Mouse (Mus musculus) neural tube, embryonic 13.5 days (tissue): ENCODE measurements around the gene Tdrd7. TPM values are rescaled to one million over a fixed set of nuclear protein-coding genes. Genes with fewer than 3 reads are reported as not detected.
A peak's percentile ranks its signal among the peaks of the same experiment; 100 is the strongest.

ENCODE experiments used
- ATAC-seq: fragments of 200-750 bp; cut with Nextera tagmentation; 2 replicates; pipeline ENCODE4 v1.8.0; 2017; ENCODE audit warnings: low read depth, mild to moderate bottlenecking, moderate TSS enrichment, moderate library complexity
- H3K27ac ChIP-seq: fragments of 300-500 bp; sonication (generic); replicated peaks from 2 replicates; pipeline ENCODE4 v1.5.1; 2015; ENCODE audit warnings: moderate library complexity, mild to moderate bottlenecking, inconsistent platforms
- H3K27me3 ChIP-seq: fragments of 300-500 bp; sonication (generic); 2 replicates; pipeline ENCODE4 v1.6.1; 2015; ENCODE audit warnings: mild to moderate bottlenecking, inconsistent platforms
- H3K36me3 ChIP-seq: fragments of 300-500 bp; sonication (generic); 2 replicates; pipeline ENCODE4 v1.6.1; 2015; ENCODE audit warnings: mild to moderate bottlenecking, inconsistent platforms
- H3K4me1 ChIP-seq: fragments of 300-500 bp; sonication (generic); replicated peaks from 2 replicates; pipeline ENCODE4 v1.6.1; 2015; ENCODE audit warnings: inconsistent platforms
- H3K4me2 ChIP-seq: fragments of 300-500 bp; sonication (generic); 2 replicates; pipeline ENCODE4 v1.6.1; 2015; ENCODE audit warnings: inconsistent platforms, mild to moderate bottlenecking, moderate library complexity
- H3K4me3 ChIP-seq: fragments of 300-500 bp; sonication (generic); 2 replicates; pipeline ENCODE4 v1.5.1; 2015; ENCODE audit warnings: mild to moderate bottlenecking, inconsistent platforms
- H3K9ac ChIP-seq: fragments of 300-500 bp; sonication (generic); 2 replicates; pipeline ENCODE4 v1.6.1; 2015; ENCODE audit warnings: moderate library complexity, mild to moderate bottlenecking, inconsistent platforms
- H3K9me3 ChIP-seq: fragments of 300-500 bp; sonication (generic); 2 replicates; pipeline ENCODE4 v1.6.1; 2016; ENCODE audit warnings: inconsistent platforms
- WGBS: fragments of 180-500 bp; shearing (Covaris S2); methylation state at CpG from one replicate; pipeline ENCODE4 v1.1.7; 2015; 5-methylcytosine and 5-hydroxymethylcytosine counted together
- polyA plus RNA-seq: library from polyadenylated mRNA; unstranded; fragments of >200 nt; fragmentation: Nextera tagmentation; extraction: Ambion mirVana; gene quantifications from 2 replicates; pipeline ENCODE4 v1.2.1, GENCODE M21; 2015

The Tdrd7 gene
- polyA plus RNA-seq, 1 experiment from 2014 or later: 24.0 TPM

GRCm38 (mm10) chr4:46053323-46054107 is 88.4 kb downstream of the Tdrd7 start:
- H3K36me3 ChIP-seq: no peaks in the 10 kb centered on the region
- no peaks in the 10 kb centered on the region for H3K27me3 ChIP-seq
- no peak overlapping the region for H3K4me2 ChIP-seq
- ATAC-seq: no peak
- peaks cover 7% of the 10 kb centered on the region for H3K9me3 ChIP-seq
- H3K4me3 ChIP-seq: no peak overlapping the region
- no peak overlapping the region for H3K27ac ChIP-seq
- H3K9ac ChIP-seq: no peak overlapping the region
- 88% methylated on average over 9 of the region's 9 CpGs for WGBS
- no peaks in the 10 kb centered on the region for H3K4me1 ChIP-seq

- H3K27ac ChIP-seq: no peak overlapping the region
- H3K4me3 ChIP-seq: no peak overlapping the region
- WGBS: 90% methylated on average over 5 of the region's 5 CpGs
- no peak overlapping the region for H3K4me2 ChIP-seq
- H3K36me3 ChIP-seq: no peaks in the 10 kb centered on the region
- H3K9me3 ChIP-seq: peaks cover 7% of the 10 kb centered on the region
- no peak for ATAC-seq
- no peak overlapping the region for H3K9ac ChIP-seq
- H3K4me1 ChIP-seq: no peaks in the 10 kb centered on the region
- H3K27me3 ChIP-seq: no peaks in the 10 kb centered on the region
Observed at GRCm38 (mm10) chr4:46056163-46056562, 91.0 kb downstream of the Tdrd7 start.

- no peak for ATAC-seq
- Histone ChIP-seq H3K9me3 (peaks cover 7% of the 10 kb centered on the region), H3K4me2 (no peak overlapping the region), H3K27ac (no peak overlapping the region), H3K36me3 (no peaks in the 10 kb centered on the region), H3K9ac (no peak overlapping the region), H3K27me3 (no peaks in the 10 kb centered on the region), H3K4me3 (no peak overlapping the region), H3K4me1 (0 out of 2 replicates have a peak, but pooled peaks cover 4% of the 10 kb centered on the region)
- 81% methylated on average over 12 of the region's 12 CpGs for WGBS
Observed at GRCm38 (mm10) chr4:46061259-46061962, 96.3 kb downstream of the Tdrd7 start.

GRCm38 (mm10) chr4:46063841-46064240 is 98.7 kb downstream of the Tdrd7 start:
- Histone ChIP-seq H3K4me1 (0 out of 2 replicates have a peak, but pooled peaks cover 4% of the 10 kb centered on the region), H3K4me3 (no peak overlapping the region), H3K9ac (no peak overlapping the region), H3K27me3 (no peaks in the 10 kb centered on the region), H3K4me2 (no peak overlapping the region), H3K9me3 (no peaks in the 10 kb centered on the region), H3K27ac (no peak overlapping the region), H3K36me3 (no peaks in the 10 kb centered on the region)
- 80% methylated on average over 4 of the region's 4 CpGs for WGBS
- no peak for ATAC-seq

- H3K27me3 ChIP-seq: no peaks in the 10 kb centered on the region
- H3K4me3 ChIP-seq: no peak overlapping the region
- ATAC-seq: no peak
- H3K4me1 ChIP-seq: 0 out of 2 replicates have a peak, but pooled peaks cover 4% of the 10 kb centered on the region
- H3K9ac ChIP-seq: no peak overlapping the region
- no peaks in the 10 kb centered on the region for H3K36me3 ChIP-seq
- no peaks in the 10 kb centered on the region for H3K9me3 ChIP-seq
- WGBS: 54% methylated on average over 8 of the region's 8 CpGs
- H3K27ac ChIP-seq: no peak overlapping the region
- H3K4me2 ChIP-seq: no peak overlapping the region
Observed at GRCm38 (mm10) chr4:46064263-46064662, 99.1 kb downstream of the Tdrd7 start.

- H3K27ac ChIP-seq: no peak overlapping the region
- H3K9ac ChIP-seq: no peak overlapping the region
- H3K36me3 ChIP-seq: no peaks in the 10 kb centered on the region
- ATAC-seq: no peak
- H3K4me1 ChIP-seq: peaks cover 7% of the 10 kb centered on the region; the same call in 1 of the 2 replicates
- H3K9me3 ChIP-seq: no peaks in the 10 kb centered on the region
- H3K4me3 ChIP-seq: no peak overlapping the region
- no peak overlapping the region for H3K4me2 ChIP-seq
- no peaks in the 10 kb centered on the region for H3K27me3 ChIP-seq
- 70% methylated on average over 3 of the region's 3 CpGs for WGBS
Observed at GRCm38 (mm10) chr4:46064961-46065360, 99.8 kb downstream of the Tdrd7 start.

- Histone ChIP-seq H3K9ac (no peak overlapping the region), H3K27ac (no peak overlapping the region), H3K4me1 (peaks cover 10% of the 10 kb centered on the region; the same call in 1 of the 2 replicates), H3K27me3 (no peaks in the 10 kb centered on the region), H3K4me3 (no peak overlapping the region), H3K4me2 (no peak overlapping the region), H3K9me3 (no peaks in the 10 kb centered on the region), H3K36me3 (no peaks in the 10 kb centered on the region)
- 72% methylated on average over 8 of the region's 8 CpGs for WGBS
- ATAC-seq: no peak
Observed at GRCm38 (mm10) chr4:46065695-46066340, 100.7 kb downstream of the Tdrd7 start.

- no peaks in the 10 kb centered on the region for H3K9me3 ChIP-seq
- H3K27me3 ChIP-seq: no peaks in the 10 kb centered on the region
- no peaks in the 10 kb centered on the region for H3K36me3 ChIP-seq
- no peak overlapping the region for H3K4me2 ChIP-seq
- peaks cover 10% of the 10 kb centered on the region; the same call in 1 of the 2 replicates for H3K4me1 ChIP-seq
- WGBS: 92% methylated on average over 3 of the region's 3 CpGs
- no peak for ATAC-seq
- H3K27ac ChIP-seq: no peak overlapping the region
- no peak overlapping the region for H3K9ac ChIP-seq
- H3K4me3 ChIP-seq: no peak overlapping the region
Observed at GRCm38 (mm10) chr4:46068060-46068459, 102.9 kb downstream of the Tdrd7 start.

- peaks cover 10% of the 10 kb centered on the region; the same call in 1 of the 2 replicates for H3K4me1 ChIP-seq
- H3K9ac ChIP-seq: no peak overlapping the region
- H3K4me3 ChIP-seq: no peak overlapping the region
- no peaks in the 10 kb centered on the region for H3K9me3 ChIP-seq
- WGBS: 63% methylated on average over 1 of the region's 1 CpGs
- H3K27me3 ChIP-seq: no peaks in the 10 kb centered on the region
- no peak overlapping the region for H3K27ac ChIP-seq
- no peak overlapping the region for H3K4me2 ChIP-seq
- H3K36me3 ChIP-seq: no peaks in the 10 kb centered on the region
- ATAC-seq: no peak
Observed at GRCm38 (mm10) chr4:46068573-46068972, 103.4 kb downstream of the Tdrd7 start.

GRCm38 (mm10) chr4:46069851-46070482 is 104.8 kb downstream of the Tdrd7 start:
- peaks cover 6% of the 10 kb centered on the region; the same call in 1 of the 2 replicates for H3K4me1 ChIP-seq
- 52% methylated on average over 6 of the region's 6 CpGs for WGBS
- no peak overlapping the region for H3K9ac ChIP-seq
- no peaks in the 10 kb centered on the region for H3K36me3 ChIP-seq
- H3K27ac ChIP-seq: no peak overlapping the region
- no peaks in the 10 kb centered on the region for H3K9me3 ChIP-seq
- H3K4me3 ChIP-seq: no peak overlapping the region
- ATAC-seq: peak; percentile 47
- no peaks in the 10 kb centered on the region for H3K27me3 ChIP-seq
- H3K4me2 ChIP-seq: no peak overlapping the region

GRCm38 (mm10) chr4:46072631-46073030 is 107.5 kb downstream of the Tdrd7 start:
- ATAC-seq: no peak

More at GRCm38 (mm10) chr4:46072631-46073030, 107.5 kb downstream of the Tdrd7 start:
- Histone ChIP-seq H3K9ac (no peak overlapping the region), H3K4me3 (no peak overlapping the region), H3K27me3 (no peaks in the 10 kb centered on the region), H3K36me3 (no peaks in the 10 kb centered on the region), H3K9me3 (no peaks in the 10 kb centered on the region), H3K4me1 (peaks cover 6% of the 10 kb centered on the region; the same call in 1 of the 2 replicates), H3K27ac (no peak overlapping the region), H3K4me2 (no peak overlapping the region)
- WGBS: 88% methylated on average over 6 of the region's 6 CpGs
